18 mouse cellular contexts compared by ENCODE assay signal in genomic region chr8:61803764-61804163, GRCm38 (mm10).
DNase-seq lines count a peak whose midpoint lies in the region; ATAC-seq lines count a peak whose summit lies in the region.
"Had no signal": no experiment of that assay in that cellular context is flagged by ENCODE, and none has a peak within 500 bp of the region (broad histone marks: within the 10 kb centered on the region; RNA-seq: fewer than 3 reads in every experiment).

No protein-coding gene starts in this region.

- ATAC-seq in heart, embryonic 13.5 days (ENCODE audit: extremely low read depth, insufficient number of reproducible peaks, low FRiP score, low TSS enrichment): no peak
- ATAC-seq in megakaryocyte progenitor cell, adult 5-6 weeks (replicated peaks; ENCODE audit: poor library complexity): no peak
- ATAC-seq: forebrain, embryonic 15.5 days had no signal

- H3K9ac ChIP-seq in heart, embryonic 13.5 days: no peak overlapping the region
- H3K9ac ChIP-seq: forebrain, embryonic 15.5 days; hindbrain, embryonic 12.5 days; lung, embryonic 15.5 days; neural tube, embryonic 12.5 days had no signal

- H3K4me1 ChIP-seq in heart, embryonic 13.5 days: peaks cover 37% of the 10 kb centered on the region
- H3K4me1 ChIP-seq: forebrain, embryonic 15.5 days; hindbrain, embryonic 12.5 days; lung, embryonic 15.5 days; midbrain, embryonic 10.5 days; neural tube, embryonic 12.5 days had no signal

- intact Hi-C loops in heart, postnatal 10 days (cut with DNase I): no loop called here

- peaks cover 6% of the 10 kb centered on the region for H3K36me3 ChIP-seq in heart, embryonic 13.5 days
- H3K36me3 ChIP-seq: forebrain, embryonic 15.5 days; hindbrain, embryonic 12.5 days; lung, embryonic 15.5 days; midbrain, embryonic 10.5 days; neural tube, embryonic 12.5 days had no signal

- WGBS in heart, embryonic 13.5 days: 35% methylated on average over 2 of the region's 2 CpGs

- H3K27ac ChIP-seq in heart, embryonic 13.5 days (replicated peaks): peak overlapping the region; percentile 52
- H3K27ac ChIP-seq: forebrain, embryonic 15.5 days; hindbrain, embryonic 12.5 days; lung, embryonic 15.5 days; midbrain, embryonic 10.5 days; neural tube, embryonic 12.5 days had no signal

- H3K27me3 ChIP-seq in heart, embryonic 13.5 days (replicated peaks): no peaks in the 10 kb centered on the region
- H3K27me3 ChIP-seq: forebrain, embryonic 15.5 days; hindbrain, embryonic 12.5 days; lung, embryonic 15.5 days; neural tube, embryonic 12.5 days had no signal

- no peak overlapping the region for H3K4me2 ChIP-seq in heart, embryonic 13.5 days
- H3K4me2 ChIP-seq: forebrain, embryonic 15.5 days; hindbrain, embryonic 12.5 days; liver, embryonic 11.5 days; lung, embryonic 15.5 days; neural tube, embryonic 12.5 days had no signal

- H3K9me3 ChIP-seq in heart, embryonic 13.5 days: no peaks in the 10 kb centered on the region
- H3K9me3 ChIP-seq: forebrain, embryonic 15.5 days; hindbrain, embryonic 12.5 days; lung, embryonic 15.5 days; midbrain, embryonic 10.5 days; neural tube, embryonic 12.5 days had no signal

- no peak overlapping the region for H3K4me3 ChIP-seq in heart, embryonic 13.5 days
- H3K4me3 ChIP-seq: forebrain, embryonic 15.5 days; hindbrain, embryonic 12.5 days; lung, embryonic 15.5 days; midbrain, embryonic 10.5 days; neural tube, embryonic 12.5 days had no signal

- no peak for DNase-seq in heart, postnatal 10 days
- DNase-seq in 3134 (ENCODE audit: extremely low read depth, insufficient read length, low spot score) (peak; percentile 16), 3T3-L1 (ENCODE audit: low read depth, low spot score) (peak; percentile 93)
- peak; percentile 70 for DNase-seq in fibroblast of lung, adult 2 months (ENCODE audit: low read depth)
- DNase-seq in frontal cortex, adult 2 months (ENCODE audit: extremely low spot score in 1 of 2, low spot score in 1 of 2): no peak
- DNase-seq: cerebellum, adult 18-20 months; cerebellum, postnatal 36 days; kidney, adult 9 months; kidney, postnatal 36 days; right cerebral cortex, postnatal 14 days had no signal

Comparison
In these comparisons a context has a peak if more than half of its experiments do, and no peak if none do; other contexts are left out.
1. DNase-seq: peak in 3134 (single experiment), 3T3-L1 (single experiment) and fibroblast of lung, adult 2 months (single experiment); none in heart, postnatal 10 days (0 of 2) and frontal cortex, adult 2 months (0 of 2).